Mouse (Mus musculus) kidney, postnatal 36 days (tissue): ENCODE results near the gene Ip6k3.
A peak's percentile ranks its signal among the peaks of the same experiment; 100 is the strongest.

Source experiments
- DNase-seq, 2 experiments: peaks; one replicate each; pipeline ENCODE4 v3.0.0; 2021 to 2022; ENCODE audit warnings: mixed read lengths in 2 of 2

The Ip6k3 gene

GRCm38 (mm10) chr17:27121266-27121665 is 46.3 kb downstream of the Ip6k3 start:
- no peak for DNase-seq

- DNase-seq, result peak; percentile 65 to 85
These were observed 47.0 kb downstream of the Ip6k3 start for GRCm38 (mm10) chr17:27120561-27121024.

GRCm38 (mm10) chr17:27119954-27120353 is 47.6 kb downstream of the Ip6k3 start:
- no peak for DNase-seq

GRCm38 (mm10) chr17:27119540-27119895 is 48.1 kb downstream of the Ip6k3 start:
- DNase-seq, result no peak

GRCm38 (mm10) chr17:27118676-27119539 is 48.7 kb downstream of the Ip6k3 start:
- peak; percentile 27 to 35 for DNase-seq

- DNase-seq, result no peak
These were observed 57.5 kb downstream of the Ip6k3 start for GRCm38 (mm10) chr17:27110072-27110471.

GRCm38 (mm10) chr17:27107936-27108335 is 59.7 kb downstream of the Ip6k3 start:
- DNase-seq, result peak in 1 of 2 experiments; percentile 40

GRCm38 (mm10) chr17:27106745-27107144 is 60.9 kb downstream of the Ip6k3 start:
- DNase-seq, result peak in 1 of 2 experiments; percentile 40

GRCm38 (mm10) chr17:27105698-27106470 is 61.7 kb downstream of the Ip6k3 start:
- no peak for DNase-seq

GRCm38 (mm10) chr17:27101675-27102074 is 65.9 kb downstream of the Ip6k3 start:
- DNase-seq, result no peak

GRCm38 (mm10) chr17:27095690-27096089 is 71.9 kb downstream of the Ip6k3 start:
- DNase-seq, result peak; percentile 47 to 64
